Mouse (Mus musculus) forebrain, embryonic 11.5 days (tissue): ENCODE measurements around the gene Ets1. TPM values are rescaled to one million over a fixed set of nuclear protein-coding genes. Genes with fewer than 3 reads are reported as not detected.

Experiments used
- ATAC-seq: fragments of 200-750 bp; cut with Nextera tagmentation; replicated peaks from 2 replicates; pipeline ENCODE4 v1.8.0; 2017; ENCODE audit warnings: moderate TSS enrichment; ENCODE audit not compliant: low FRiP score
- DNase-seq: peaks from one replicate; pipeline ENCODE4 v3.0.0-alpha.2; 2017; ENCODE audit warnings: low spot score
- H3K27ac ChIP-seq: fragments of 300-500 bp; sonication (generic); 2 replicates; pipeline ENCODE4 v1.5.1; 2014; ENCODE audit warnings: low read depth, low read length
- H3K27me3 ChIP-seq: fragments of 300-500 bp; sonication (generic); 2 replicates; pipeline ENCODE4 v1.6.1; 2014; ENCODE audit warnings: mild to moderate bottlenecking, low read length, mixed read lengths; ENCODE audit not compliant: control insufficient read depth, insufficient read depth
- H3K36me3 ChIP-seq: fragments of 300-500 bp; sonication (generic); 2 replicates; pipeline ENCODE4 v1.6.1; 2014; ENCODE audit warnings: mild to moderate bottlenecking, low read length, moderate library complexity, mixed read lengths; ENCODE audit not compliant: control insufficient read depth, insufficient read depth
- H3K4me1 ChIP-seq: fragments of 300-500 bp; sonication (generic); replicated peaks from 2 replicates; pipeline ENCODE4 v1.6.1; 2014; ENCODE audit warnings: low read length, mixed read lengths; ENCODE audit not compliant: control insufficient read depth, insufficient read depth
- H3K4me2 ChIP-seq: fragments of 300-500 bp; sonication (generic); 2 replicates; pipeline ENCODE4 v1.6.1; 2014; ENCODE audit warnings: low read depth, mild to moderate bottlenecking, low read length, moderate library complexity, mixed read lengths; ENCODE audit not compliant: severe bottlenecking
- H3K4me3 ChIP-seq: fragments of 300-500 bp; sonication (generic); 2 replicates; pipeline ENCODE4 v1.5.1; 2014; ENCODE audit warnings: low read depth, low read length
- H3K9ac ChIP-seq: fragments of 300-500 bp; sonication (generic); 2 replicates; pipeline ENCODE4 v1.6.1; 2014; ENCODE audit warnings: low read length
- H3K9me3 ChIP-seq: fragments of 300-500 bp; sonication (generic); 2 replicates; pipeline ENCODE4 v1.6.1; 2016; ENCODE audit warnings: low read length, mixed read lengths; ENCODE audit not compliant: control insufficient read depth
- WGBS: fragments of 180-500 bp; shearing (Covaris S2); extraction: QIAGEN DNeasy Blood & Tissue Kit; methylation state at CpG from one replicate; pipeline ENCODE4 v1.1.7; 2014; 5-methylcytosine and 5-hydroxymethylcytosine counted together
- polyA plus RNA-seq: library from polyadenylated mRNA; unstranded; fragments of >200 nt; fragmentation: Nextera tagmentation; extraction: Ambion mirVana; gene quantifications from 2 replicates; pipeline ENCODE4 v1.2.1, GENCODE M21; 2014

Ets1 gene
- polyA plus RNA-seq: 18.4 and 22.6 TPM in 2 replicates

- under 1% methylated on average over 10 of the region's 10 CpGs for WGBS
- H3K4me2 ChIP-seq: 0 out of 2 replicates have a peak within 1 kb of the TSS, but pooled peaks have one; percentile 15
- H3K9ac ChIP-seq: no peak within 1 kb of the TSS
- peak; percentile 61 for DNase-seq
- H3K27me3 ChIP-seq: peaks cover 23% of the 10 kb centered on the region
- H3K27ac ChIP-seq: no peak within 1 kb of the TSS
- H3K4me1 ChIP-seq: no peaks in the 10 kb centered on the region
- no peak within 1 kb of the TSS for H3K4me3 ChIP-seq
- ATAC-seq: no peak
- no peaks in the 10 kb centered on the region for H3K36me3 ChIP-seq
- H3K9me3 ChIP-seq: no peaks in the 10 kb centered on the region
Observed at GRCm38 (mm10) chr9:32635627-32636385, at the start of gene Ets1. Gene Ets1 (plus strand): TSS chr9:32636221.

DNA sequence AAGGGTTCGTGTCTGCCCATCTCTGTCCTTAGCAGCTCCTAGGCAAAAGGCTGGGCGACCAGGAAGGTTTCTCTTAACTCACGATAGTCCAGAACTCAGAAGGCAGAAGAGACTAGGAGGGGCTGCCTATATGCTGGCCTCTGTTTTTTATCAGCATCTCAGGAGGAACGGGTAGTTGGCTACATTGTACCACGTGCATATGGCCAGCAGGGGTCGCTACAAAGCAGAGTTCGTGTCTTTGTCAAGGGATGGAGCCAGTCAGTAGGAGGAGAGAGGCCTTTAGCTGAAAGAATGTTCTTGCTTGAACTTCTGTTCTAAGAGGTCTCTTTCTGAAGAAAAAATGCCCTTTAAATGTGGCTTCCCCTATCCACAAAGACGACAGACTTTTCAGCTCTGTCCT lies 46.1 kb upstream of the Ets1 start:
- H3K4me3 ChIP-seq: no peak overlapping the region
- no peak overlapping the region for H3K27ac ChIP-seq
- H3K36me3 ChIP-seq: no peaks in the 10 kb centered on the region
- peak; percentile 90 for DNase-seq
- H3K9me3 ChIP-seq: no peaks in the 10 kb centered on the region
- H3K4me1 ChIP-seq: peaks cover 7% of the 10 kb centered on the region; the same call in 1 of the 2 replicates
- ATAC-seq: peak; percentile 59; the same call in 1 of the 2 replicates
- H3K9ac ChIP-seq: no peak overlapping the region
- 11% methylated on average over 8 of the region's 8 CpGs for WGBS
- peaks cover 10% of the 10 kb centered on the region for H3K27me3 ChIP-seq
- no peak overlapping the region for H3K4me2 ChIP-seq

DNA sequence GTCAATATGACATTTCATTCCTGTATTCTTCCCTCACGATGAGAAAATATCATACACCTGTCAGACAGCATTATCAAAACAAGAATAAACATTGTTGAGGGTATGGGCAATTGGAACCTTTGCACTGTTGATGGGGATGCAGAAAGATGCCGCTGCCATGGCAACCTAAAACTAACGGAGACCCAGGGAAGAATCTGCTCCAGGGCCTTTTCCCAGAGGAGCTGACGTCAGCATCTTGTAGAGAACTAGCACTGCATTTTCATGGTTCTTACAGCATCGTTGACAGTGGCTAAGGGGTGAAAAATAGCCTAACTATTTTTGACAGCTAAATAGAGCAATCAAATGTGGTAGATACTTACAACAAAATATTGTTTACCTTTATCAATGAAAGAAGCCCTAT lies 45.5 kb upstream of the Ets1 start:
- no peak overlapping the region for H3K4me3 ChIP-seq
- H3K9ac ChIP-seq: no peak overlapping the region
- H3K36me3 ChIP-seq: no peaks in the 10 kb centered on the region
- peaks cover 10% of the 10 kb centered on the region for H3K27me3 ChIP-seq
- DNase-seq (no peak), ATAC-seq (no peak)
- H3K9me3 ChIP-seq: no peaks in the 10 kb centered on the region
- no peak overlapping the region for H3K4me2 ChIP-seq
- peaks cover 7% of the 10 kb centered on the region; the same call in 1 of the 2 replicates for H3K4me1 ChIP-seq
- WGBS: 48% methylated on average over 5 of the region's 5 CpGs
- no peak overlapping the region for H3K27ac ChIP-seq

GRCm38 (mm10) chr9:32591732-32592582 lies 44.1 kb upstream of the Ets1 start:
- Histone ChIP-seq H3K4me1 (peaks cover 7% of the 10 kb centered on the region; the same call in 1 of the 2 replicates), H3K4me3 (no peak overlapping the region), H3K9me3 (no peaks in the 10 kb centered on the region), H3K4me2 (no peak overlapping the region), H3K27ac (no peak overlapping the region), H3K36me3 (no peaks in the 10 kb centered on the region), H3K9ac (no peak overlapping the region), H3K27me3 (peaks cover 10% of the 10 kb centered on the region)
- DNase-seq (peak; percentile 71), ATAC-seq (peak; percentile 76)
- WGBS: 10% methylated on average over 14 of the region's 14 CpGs

DNA sequence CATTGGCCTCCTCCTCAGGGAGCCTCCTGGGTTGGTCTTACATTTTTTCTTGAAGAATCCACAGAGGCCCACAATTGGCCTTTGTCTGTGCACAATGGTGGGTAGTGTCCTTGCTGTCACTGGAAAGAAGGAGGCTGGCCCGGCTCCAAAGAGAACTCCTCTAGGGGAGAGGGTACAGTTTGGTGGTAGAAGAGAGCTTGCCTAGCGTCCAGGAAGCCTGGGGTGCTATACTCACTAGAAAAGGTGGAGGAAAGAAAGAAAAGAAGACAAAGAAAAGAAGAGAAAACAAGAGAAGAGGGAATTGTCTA lies 43.5 kb upstream of the Ets1 start:
- Histone ChIP-seq H3K9me3 (no peaks in the 10 kb centered on the region), H3K36me3 (no peaks in the 10 kb centered on the region), H3K4me2 (no peak overlapping the region), H3K9ac (no peak overlapping the region), H3K4me1 (peaks cover 7% of the 10 kb centered on the region; the same call in 1 of the 2 replicates), H3K4me3 (no peak overlapping the region), H3K27me3 (peaks cover 10% of the 10 kb centered on the region), H3K27ac (no peak overlapping the region)
- ATAC-seq: no peak
- DNase-seq: no peak
- WGBS: 12% methylated on average over 2 of the region's 2 CpGs

DNA sequence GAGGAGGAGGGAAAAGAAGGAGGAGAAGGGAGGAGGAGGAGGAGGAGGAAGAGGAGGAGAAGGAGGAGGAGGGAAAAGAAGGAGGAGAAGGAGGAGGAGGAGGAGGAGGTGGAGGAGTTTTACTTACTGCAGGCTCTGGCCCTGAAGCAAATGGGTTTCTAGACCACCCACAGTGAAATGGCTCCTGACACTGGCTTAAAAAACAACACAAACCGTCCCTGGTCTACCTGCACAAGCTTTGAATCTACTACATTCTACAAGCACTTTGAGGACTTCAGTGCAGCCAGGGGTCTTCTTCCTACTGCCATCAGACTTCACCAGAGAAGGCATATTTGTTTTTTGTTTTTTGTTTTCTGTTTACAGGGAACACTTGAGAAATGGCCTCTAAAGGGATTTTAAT lies 42.2 kb upstream of the Ets1 start:
- Histone ChIP-seq H3K4me1 (peaks cover 7% of the 10 kb centered on the region; the same call in 1 of the 2 replicates), H3K9me3 (no peaks in the 10 kb centered on the region), H3K4me3 (no peak overlapping the region), H3K27ac (no peak overlapping the region), H3K27me3 (peaks cover 10% of the 10 kb centered on the region), H3K9ac (no peak overlapping the region), H3K36me3 (no peaks in the 10 kb centered on the region), H3K4me2 (no peak overlapping the region)
- ATAC-seq (no peak), DNase-seq (no peak)
- 9% methylated on average over 1 of the region's 1 CpGs for WGBS

DNA sequence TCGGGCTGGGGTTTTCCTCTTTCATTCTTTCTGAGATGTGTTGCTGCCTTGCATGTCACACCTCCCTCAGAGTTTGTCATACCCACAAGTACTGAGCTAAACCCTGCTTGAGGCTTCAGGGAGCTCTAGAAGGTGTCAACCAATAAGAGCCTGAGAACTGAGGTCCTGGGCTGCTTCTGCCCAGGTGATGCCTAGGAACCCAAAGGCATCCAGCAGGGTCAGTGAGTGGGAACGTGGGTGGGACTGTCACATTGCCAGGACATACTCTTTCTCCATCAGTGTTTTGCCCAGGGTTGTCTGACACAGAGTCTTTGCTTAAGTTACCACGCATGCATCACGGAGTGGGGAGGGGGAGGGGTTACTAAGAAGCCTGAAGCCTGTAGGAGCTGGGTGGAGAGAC lies 41.7 kb upstream of the Ets1 start:
- Histone ChIP-seq H3K4me2 (no peak overlapping the region), H3K4me3 (no peak overlapping the region), H3K4me1 (peaks cover 7% of the 10 kb centered on the region; the same call in 1 of the 2 replicates), H3K9me3 (no peaks in the 10 kb centered on the region), H3K27ac (no peak overlapping the region), H3K9ac (no peak overlapping the region), H3K36me3 (no peaks in the 10 kb centered on the region), H3K27me3 (peaks cover 10% of the 10 kb centered on the region)
- 52% methylated on average over 4 of the region's 4 CpGs for WGBS
- ATAC-seq (no peak), DNase-seq (no peak)

DNA sequence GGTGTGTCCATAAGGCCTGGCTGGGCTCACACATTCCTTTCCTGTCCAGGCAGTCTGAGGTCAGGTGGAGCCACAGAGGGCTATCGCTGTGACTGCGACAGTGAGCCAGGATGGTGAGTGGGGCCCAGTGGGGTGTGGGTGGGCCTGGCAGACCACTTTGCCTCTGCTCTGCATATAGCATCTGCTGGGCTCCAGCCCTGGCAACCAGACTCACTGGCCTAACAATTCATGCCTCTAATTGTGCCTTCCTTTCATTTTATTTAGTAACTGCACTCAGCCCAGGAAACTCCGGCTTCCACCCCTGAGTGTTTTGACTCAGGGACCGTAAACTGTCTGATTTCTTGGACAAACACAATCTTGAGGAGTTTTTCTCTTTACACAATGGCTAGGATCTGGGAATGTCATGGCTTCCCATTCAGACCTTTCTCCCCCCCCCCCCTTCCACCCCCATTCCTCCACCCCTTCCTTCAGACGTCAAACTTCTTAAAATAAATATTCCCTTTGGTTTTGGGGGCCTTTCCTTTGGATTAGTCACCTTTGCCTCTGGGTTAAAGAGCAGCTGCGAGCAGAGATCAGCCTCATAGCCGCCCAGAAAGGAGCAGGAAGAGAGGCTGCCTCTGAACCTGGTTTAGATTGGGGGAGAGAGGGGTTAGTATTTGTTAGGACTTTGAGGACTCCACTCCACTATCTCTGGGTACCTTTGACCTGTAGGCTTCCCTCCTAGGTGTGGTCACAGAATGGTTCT lies 40.8 kb upstream of the Ets1 start:
- no peaks in the 10 kb centered on the region for H3K9me3 ChIP-seq
- H3K4me2 ChIP-seq: no peak overlapping the region
- no peak overlapping the region for H3K4me3 ChIP-seq
- DNase-seq (no peak), ATAC-seq (no peak)
- peaks cover 10% of the 10 kb centered on the region for H3K27me3 ChIP-seq
- no peaks in the 10 kb centered on the region for H3K36me3 ChIP-seq
- peaks cover 7% of the 10 kb centered on the region; the same call in 1 of the 2 replicates for H3K4me1 ChIP-seq
- 66% methylated on average over 7 of the region's 7 CpGs for WGBS
- H3K27ac ChIP-seq: no peak overlapping the region
- H3K9ac ChIP-seq: no peak overlapping the region
